Mouse (Mus musculus) liver, embryonic 14.5 days (tissue): ENCODE results near the gene Ppl.

Source experiments
- CTCF ChIP-seq: IDR thresholded peaks from 2 replicates; pipeline ENCODE4 v1.5.1; 2016; ENCODE audit warnings: antibody characterized with exemption, low read depth, control low read depth
- EP300 ChIP-seq: IDR thresholded peaks from 2 replicates; pipeline ENCODE4 v1.6.1; 2016; ENCODE audit warnings: antibody characterized with exemption, low read depth

- TF ChIP-seq EP300 = no peak
- no peak for TF ChIP-seq CTCF
Measured at GRCm38 (mm10) chr16:5168038-5168437, 35.8 kb upstream of the Ppl start.
